Mouse (Mus musculus): ENCODE results near the gene Klhl40. TPM values are rescaled to one million over a fixed set of nuclear protein-coding genes. Genes with fewer than 3 reads are reported as not detected.
A peak's percentile ranks its signal among the peaks of the same experiment; 100 is the strongest.

Klhl40 gene
- 2.9 and 3.6 TPM in 2 replicates for polyA plus RNA-seq (2016; fragmentation: Nextera tagmentation; extraction: Ambion mirVana)

GRCm38 (mm10) chr9:121777484-121778065 is at the start of gene Klhl40:
Gene Klhl40 (plus strand): TSS chr9:121777607.
- Histone ChIP-seq H3K9me3 (no peaks in the 10 kb centered on the region), H3K36me3 (no peaks in the 10 kb centered on the region), H3K9ac (peak within 1 kb of the TSS; percentile 31), H3K27me3 (peaks cover 49% of the 10 kb centered on the region), H3K4me3 (peak within 1 kb of the TSS; percentile 30), H3K27ac (no peak within 1 kb of the TSS), H3K4me1 (peaks cover 4% of the 10 kb centered on the region; the same call in 1 of the 2 replicates), H3K4me2 (replicated peaks) (peak within 1 kb of the TSS; percentile 59)
- 24% methylated on average over 30 of the region's 30 CpGs for WGBS
- peak; percentile 62; the same call in 1 of the 2 replicates for ATAC-seq (ENCODE audit: insufficient number of reproducible peaks, insufficient read depth, low FRiP score, low TSS enrichment)

DNA sequence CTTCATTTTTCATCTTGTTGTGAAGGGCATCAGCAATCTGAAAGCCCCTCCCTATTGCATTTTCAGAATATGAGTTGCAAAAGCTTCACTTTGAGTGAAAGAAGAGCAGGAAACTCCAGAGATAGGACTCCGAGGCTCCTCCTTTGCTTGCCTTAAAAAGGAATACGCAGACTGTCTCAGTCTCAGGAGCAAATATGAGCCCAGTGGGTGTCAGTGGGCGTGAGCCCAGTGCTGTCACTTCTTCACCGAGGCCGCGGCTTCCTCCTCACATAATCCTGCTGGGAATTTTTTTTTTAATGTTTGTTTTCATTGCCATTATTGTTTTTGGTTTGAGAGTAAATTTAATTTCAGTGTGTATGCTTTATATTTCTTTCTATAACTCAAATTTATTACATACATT is 36.9 kb upstream of the Klhl40 start:
- H3K9me3 ChIP-seq = no peaks in the 10 kb centered on the region
- no peak overlapping the region for H3K27ac ChIP-seq
- WGBS = 90% methylated on average over 6 of the region's 6 CpGs
- H3K36me3 ChIP-seq = peaks cover 50% of the 10 kb centered on the region
- no peak overlapping the region for H3K4me3 ChIP-seq
- H3K9ac ChIP-seq = no peak overlapping the region
- no peak for ATAC-seq (ENCODE audit: insufficient number of reproducible peaks, insufficient read depth, low FRiP score, low TSS enrichment)
- H3K4me2 ChIP-seq (replicated peaks) = no peak overlapping the region
- H3K4me1 ChIP-seq = no peaks in the 10 kb centered on the region
- no peaks in the 10 kb centered on the region for H3K27me3 ChIP-seq

GRCm38 (mm10) chr9:121741168-121741567 is 36.2 kb upstream of the Klhl40 start:
- Histone ChIP-seq H3K9ac (no peak overlapping the region), H3K27ac (no peak overlapping the region), H3K9me3 (no peaks in the 10 kb centered on the region), H3K36me3 (peaks cover 54% of the 10 kb centered on the region), H3K4me1 (no peaks in the 10 kb centered on the region), H3K4me2 (replicated peaks) (no peak overlapping the region), H3K4me3 (no peak overlapping the region), H3K27me3 (no peaks in the 10 kb centered on the region)
- WGBS = 90% methylated on average over 3 of the region's 3 CpGs
- ATAC-seq (ENCODE audit: insufficient number of reproducible peaks, insufficient read depth, low FRiP score, low TSS enrichment) = no peak

GRCm38 (mm10) chr9:121744051-121744450 is 33.4 kb upstream of the Klhl40 start:
- Histone ChIP-seq H3K27me3 (no peaks in the 10 kb centered on the region), H3K27ac (no peak overlapping the region), H3K9ac (no peak overlapping the region), H3K9me3 (no peaks in the 10 kb centered on the region), H3K4me3 (no peak overlapping the region), H3K4me1 (no peaks in the 10 kb centered on the region), H3K4me2 (replicated peaks) (no peak overlapping the region), H3K36me3 (peaks cover 80% of the 10 kb centered on the region)
- ATAC-seq (ENCODE audit: insufficient number of reproducible peaks, insufficient read depth, low FRiP score, low TSS enrichment) = no peak
- 90% methylated on average over 8 of the region's 8 CpGs for WGBS

- no peak for ATAC-seq (ENCODE audit: insufficient number of reproducible peaks, insufficient read depth, low FRiP score, low TSS enrichment)
- 96% methylated on average over 9 of the region's 9 CpGs for WGBS
- Histone ChIP-seq H3K9ac (no peak overlapping the region), H3K9me3 (no peaks in the 10 kb centered on the region), H3K27ac (no peak overlapping the region), H3K4me2 (replicated peaks) (no peak overlapping the region), H3K4me3 (no peak overlapping the region), H3K36me3 (peaks cover 81% of the 10 kb centered on the region), H3K4me1 (peaks cover 5% of the 10 kb centered on the region), H3K27me3 (no peaks in the 10 kb centered on the region)
Observed at GRCm38 (mm10) chr9:121752774-121753173, 24.6 kb upstream of the Klhl40 start.

GRCm38 (mm10) chr9:121754624-121755023 is 22.8 kb upstream of the Klhl40 start:
- Histone ChIP-seq H3K9me3 (no peaks in the 10 kb centered on the region), H3K27ac (no peak overlapping the region), H3K36me3 (peaks cover 63% of the 10 kb centered on the region), H3K9ac (no peak overlapping the region), H3K27me3 (no peaks in the 10 kb centered on the region), H3K4me3 (no peak overlapping the region), H3K4me2 (replicated peaks) (no peak overlapping the region), H3K4me1 (peaks cover 18% of the 10 kb centered on the region)
- no peak for ATAC-seq (ENCODE audit: insufficient number of reproducible peaks, insufficient read depth, low FRiP score, low TSS enrichment)
- 86% methylated on average over 3 of the region's 3 CpGs for WGBS

DNA sequence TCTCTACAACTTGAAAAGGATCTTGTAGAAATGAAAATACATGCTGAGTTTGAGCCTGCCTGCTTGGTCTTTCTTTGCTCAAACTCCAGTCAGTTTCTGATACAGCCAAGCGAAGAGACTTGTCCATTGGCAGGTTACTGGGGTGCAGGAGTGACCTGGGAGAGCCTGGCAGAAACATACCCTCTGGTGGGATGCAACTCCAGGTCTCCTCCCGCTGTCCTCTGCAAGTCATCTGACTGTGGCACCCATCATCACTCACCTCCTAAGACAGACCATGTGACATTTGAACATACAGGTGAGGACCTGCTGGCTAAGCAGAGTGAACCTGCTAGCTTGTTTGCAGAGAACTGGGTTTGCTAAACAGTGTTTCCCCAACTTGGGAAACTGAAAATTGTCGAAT is 20.6 kb upstream of the Klhl40 start:
- Histone ChIP-seq H3K4me2 (replicated peaks) (no peak overlapping the region), H3K27ac (no peak overlapping the region), H3K36me3 (peaks cover 41% of the 10 kb centered on the region), H3K4me1 (peaks cover 34% of the 10 kb centered on the region), H3K9ac (no peak overlapping the region), H3K27me3 (no peaks in the 10 kb centered on the region), H3K9me3 (no peaks in the 10 kb centered on the region), H3K4me3 (no peak overlapping the region)
- 87% methylated on average over 3 of the region's 3 CpGs for WGBS
- no peak for ATAC-seq (ENCODE audit: insufficient number of reproducible peaks, insufficient read depth, low FRiP score, low TSS enrichment)

DNA sequence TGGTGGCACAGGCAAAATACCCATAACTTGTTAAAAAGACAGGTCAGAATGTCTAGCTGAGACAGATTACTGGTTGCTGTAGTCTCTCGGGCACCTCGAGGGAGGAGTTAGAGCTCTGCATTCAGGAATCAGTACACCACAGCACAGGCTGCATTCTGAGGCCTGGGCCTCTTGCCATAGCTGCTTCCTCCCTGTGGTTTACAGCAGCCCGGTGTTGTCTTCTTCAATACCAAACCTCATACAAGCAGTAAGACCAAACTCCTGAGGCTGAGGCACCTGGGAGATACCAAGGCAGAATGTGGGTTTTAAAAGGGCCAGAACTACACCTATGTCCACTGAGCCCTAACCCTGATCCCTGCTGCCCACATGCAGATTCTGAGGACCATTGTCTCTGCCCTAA is 20.0 kb upstream of the Klhl40 start:
- H3K4me1 ChIP-seq = peaks cover 36% of the 10 kb centered on the region
- no peak overlapping the region for H3K4me3 ChIP-seq
- ATAC-seq (ENCODE audit: insufficient number of reproducible peaks, insufficient read depth, low FRiP score, low TSS enrichment) = no peak
- 57% methylated on average over 3 of the region's 3 CpGs for WGBS
- H3K36me3 ChIP-seq = peaks cover 40% of the 10 kb centered on the region
- H3K27ac ChIP-seq = peak overlapping the region; percentile 86
- H3K27me3 ChIP-seq = no peaks in the 10 kb centered on the region
- H3K9ac ChIP-seq = no peak overlapping the region
- H3K4me2 ChIP-seq (replicated peaks) = peak overlapping the region; percentile 83
- H3K9me3 ChIP-seq = no peaks in the 10 kb centered on the region

GRCm38 (mm10) chr9:121757835-121758814 is 19.3 kb upstream of the Klhl40 start:
- H3K4me3 ChIP-seq = peak overlapping the region; percentile 86
- H3K4me2 ChIP-seq (replicated peaks) = peak overlapping the region; percentile 83
- no peaks in the 10 kb centered on the region for H3K27me3 ChIP-seq
- H3K27ac ChIP-seq = peak overlapping the region; percentile 86
- peak; percentile 23; the same call in 1 of the 2 replicates for ATAC-seq (ENCODE audit: insufficient number of reproducible peaks, insufficient read depth, low FRiP score, low TSS enrichment)
- H3K9me3 ChIP-seq = no peaks in the 10 kb centered on the region
- peaks cover 42% of the 10 kb centered on the region for H3K36me3 ChIP-seq
- peak overlapping the region; percentile 93 for H3K9ac ChIP-seq
- H3K4me1 ChIP-seq = peaks cover 36% of the 10 kb centered on the region
- WGBS = 29% methylated on average over 10 of the region's 10 CpGs

DNA sequence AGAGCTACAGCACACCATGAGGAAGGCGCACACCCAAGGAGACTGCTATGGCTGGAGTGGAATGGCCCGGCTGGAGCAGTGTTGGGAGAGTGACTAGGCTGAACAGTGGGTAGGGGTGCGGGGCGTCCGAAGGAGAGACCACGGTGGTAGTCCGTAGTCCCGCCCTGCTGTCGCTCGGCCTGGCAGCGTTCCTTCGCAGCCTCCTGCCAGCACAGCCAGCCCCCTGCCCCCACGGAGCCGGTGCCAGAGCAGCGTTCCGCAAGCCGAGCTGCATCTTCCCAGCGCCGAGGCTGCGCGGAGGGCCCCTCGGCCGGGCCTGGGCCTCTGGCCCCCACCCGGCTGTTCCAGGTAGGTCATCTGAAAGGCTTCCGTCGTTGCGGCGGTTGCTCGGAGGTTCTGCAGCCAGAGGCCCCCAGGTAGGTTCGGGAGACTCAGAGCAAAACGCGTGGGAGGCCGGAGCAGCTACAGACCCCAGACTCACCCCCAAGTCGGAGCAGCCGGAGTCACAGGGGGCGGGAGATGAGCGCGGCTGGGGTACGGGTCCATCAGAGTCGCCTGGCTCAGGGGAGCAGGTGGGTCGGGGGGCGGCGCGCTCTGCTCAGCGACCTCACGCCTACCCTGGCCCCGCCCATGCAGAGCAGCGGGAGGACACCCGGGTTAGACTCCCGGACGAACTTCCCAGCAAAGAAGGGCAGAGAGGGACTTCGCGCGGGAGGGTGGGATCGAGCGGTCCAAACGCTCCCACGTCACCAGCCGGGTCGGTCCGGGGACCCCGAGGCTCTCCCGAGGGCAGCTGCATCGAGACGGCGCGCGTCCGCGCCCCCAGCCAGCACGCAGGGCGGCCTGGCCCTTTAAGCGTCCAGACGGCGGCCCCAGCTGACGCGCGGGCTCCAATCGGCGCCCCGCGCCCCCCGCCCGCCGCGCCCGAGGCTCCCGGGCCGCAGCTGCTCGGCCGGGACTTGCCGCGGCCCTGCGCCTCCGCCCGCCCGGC is 18.0 kb upstream of the Klhl40 start, which contains the start of gene Zfp651:
Zfp651 (plus strand) TSS at position 240 of the 991 bp plus-strand sequence.
- peak within 1 kb of the TSS; percentile 86 for H3K4me3 ChIP-seq
- H3K27me3 ChIP-seq = no peaks in the 10 kb centered on the region
- H3K4me2 ChIP-seq (replicated peaks) = peak within 1 kb of the TSS; percentile 83
- H3K36me3 ChIP-seq = peaks cover 42% of the 10 kb centered on the region
- WGBS = under 1% methylated on average over 97 of the region's 97 CpGs
- H3K27ac ChIP-seq = peak within 1 kb of the TSS; percentile 94
- no peaks in the 10 kb centered on the region for H3K9me3 ChIP-seq
- peak within 1 kb of the TSS; percentile 93 for H3K9ac ChIP-seq
- ATAC-seq (ENCODE audit: insufficient number of reproducible peaks, insufficient read depth, low FRiP score, low TSS enrichment) = peak; percentile 63
- peaks cover 36% of the 10 kb centered on the region for H3K4me1 ChIP-seq

Measured in embryonic facial prominence, embryonic 12.5 days (tissue).